Mouse (Mus musculus): ENCODE data around the gene Ccdc69.

- TF ChIP-seq CTCF (IDR thresholded peaks at IDR 0.05; ENCODE audit: low read depth) (no peak), EP300 (optimal IDR thresholded peaks at IDR 0.05) (no peak)
Measured at GRCm38 (mm10) chr11:55126663-55127062, 48.7 kb upstream of the Ccdc69 start.
